9 mouse cellular contexts compared by ENCODE assay signal in genomic region chr4:136282621-136283480, GRCm38 (mm10). TPM values are rescaled to one million over a fixed set of nuclear protein-coding genes. Genes with fewer than 3 reads are reported as not detected.
DNase-seq lines count a peak whose midpoint lies in the region; ATAC-seq and TF ChIP-seq lines count a peak whose summit lies in the region.
"Had no signal": no experiment of that assay in that cellular context is flagged by ENCODE, and none has a peak within 500 bp of the region (broad histone marks: within the 10 kb centered on the region; RNA-seq: fewer than 3 reads in every experiment).

No protein-coding gene starts in this region.

- no peak for ATAC-seq in heart, postnatal 0 days (ENCODE audit: insufficient read depth, low read depth)
- no peak for ATAC-seq in limb, embryonic 13.5 days (ENCODE audit: low FRiP score, low read depth)
- ATAC-seq in neural tube, embryonic 13.5 days (ENCODE audit: low read depth), result no peak

- no peak overlapping the region for H3K4me3 ChIP-seq in layer of hippocampus, adult 2 months
- no peak overlapping the region for H3K4me3 ChIP-seq in heart, postnatal 0 days (ENCODE audit: low read depth, low read length)
- no peak overlapping the region for H3K4me3 ChIP-seq in limb, embryonic 13.5 days
- no peak overlapping the region for H3K4me3 ChIP-seq in neural tube, embryonic 13.5 days
- H3K4me3 ChIP-seq: erythroblast, embryonic 14.5 days had no signal

- H3K9me3 ChIP-seq in heart, postnatal 0 days (replicated peaks; ENCODE audit: control insufficient read depth, low read length), result no peaks in the 10 kb centered on the region
- no peaks in the 10 kb centered on the region for H3K9me3 ChIP-seq in limb, embryonic 13.5 days
- peaks cover under 1% of the 10 kb centered on the region; the same call in 1 of the 2 replicates for H3K9me3 ChIP-seq in neural tube, embryonic 13.5 days

- 47% methylated on average over 10 of the region's 10 CpGs for WGBS in heart, postnatal 0 days
- 56% methylated on average over 10 of the region's 10 CpGs for WGBS in limb, embryonic 13.5 days
- WGBS in neural tube, embryonic 13.5 days, result 19% methylated on average over 10 of the region's 10 CpGs

- peak overlapping the region; percentile 46; the same call in 1 of the 2 replicates for H3K9ac ChIP-seq in heart, postnatal 0 days (replicated peaks; ENCODE audit: low read depth, low read length)
- H3K9ac ChIP-seq in limb, embryonic 13.5 days, result peak overlapping the region; percentile 35; the same call in 1 of the 2 replicates
- peak overlapping the region; percentile 38 for H3K9ac ChIP-seq in neural tube, embryonic 13.5 days

- no peaks in the 10 kb centered on the region for H3K27me3 ChIP-seq in heart, postnatal 0 days (ENCODE audit: control insufficient read depth, insufficient read depth, low read length)
- no peaks in the 10 kb centered on the region for H3K27me3 ChIP-seq in limb, embryonic 13.5 days
- peaks cover 2% of the 10 kb centered on the region for H3K27me3 ChIP-seq in neural tube, embryonic 13.5 days

- TF ChIP-seq EP300 in heart, postnatal 0 days (IDR thresholded peaks at IDR 0.05; ENCODE audit: low read depth), result no peak

- peaks cover 22% of the 10 kb centered on the region for H3K4me1 ChIP-seq in heart, postnatal 0 days (ENCODE audit: control insufficient read depth, insufficient read depth)
- peaks cover 44% of the 10 kb centered on the region for H3K4me1 ChIP-seq in limb, embryonic 13.5 days
- peaks cover 45% of the 10 kb centered on the region for H3K4me1 ChIP-seq in neural tube, embryonic 13.5 days (replicated peaks)

- H3K4me2 ChIP-seq in heart, postnatal 0 days (ENCODE audit: low read depth, low read length), result peak overlapping the region; percentile 24; the same call in 1 of the 2 replicates
- no peak overlapping the region for H3K4me2 ChIP-seq in limb, embryonic 13.5 days (replicated peaks)
- no peak overlapping the region for H3K4me2 ChIP-seq in neural tube, embryonic 13.5 days

- H3K36me3 ChIP-seq in heart, postnatal 0 days (replicated peaks; ENCODE audit: control insufficient read depth, insufficient read depth, low read length), result peaks cover 9% of the 10 kb centered on the region
- H3K36me3 ChIP-seq in limb, embryonic 13.5 days, result peaks cover 9% of the 10 kb centered on the region
- peaks cover 8% of the 10 kb centered on the region for H3K36me3 ChIP-seq in neural tube, embryonic 13.5 days

- peak overlapping the region; percentile 98 for H3K27ac ChIP-seq in layer of hippocampus, adult 2 months
- H3K27ac ChIP-seq in heart, postnatal 0 days (ENCODE audit: low read depth), result peak overlapping the region; percentile 98
- H3K27ac ChIP-seq in limb, embryonic 13.5 days, result peak overlapping the region; percentile 84; the same call in 1 of the 2 replicates
- peak overlapping the region; percentile 96 for H3K27ac ChIP-seq in neural tube, embryonic 13.5 days (replicated peaks)

- no peak for TF ChIP-seq CTCF in layer of hippocampus, adult 2 months (conservative IDR thresholded peaks at IDR 0.05)
- no peak for TF ChIP-seq CTCF in heart, postnatal 0 days (IDR thresholded peaks at IDR 0.05; ENCODE audit: low read depth)

- DNase-seq in layer of hippocampus, adult 2 months (ENCODE audit: low spot score in 2 of 2), result no peak
- no peak for DNase-seq in layer of hippocampus, adult 11-12 months (ENCODE audit: low spot score)
- peak; percentile 43 for DNase-seq in heart, postnatal 0 days (ENCODE audit: low spot score)
- no peak for DNase-seq in left cerebral cortex, postnatal 25 days (ENCODE audit: low spot score in 2 of 2)
- no peak for DNase-seq in frontal cortex, postnatal 14 days (ENCODE audit: low spot score in 2 of 2)
- no peak for DNase-seq in cerebellum, adult 9-11 months

- intact Hi-C loops in left cerebral cortex, postnatal 25 days (cut with DNase I), result no loop called here

RNA-seq across cellular contexts. Expression of gene Zfp46, which starts 1.6 kb away (rescaled TPM):
- 10 to 100 TPM; 44.2 to 49.0 TPM for total RNA-seq in layer of hippocampus, adult 2 months (2021)
- 19.1 and 21.3 TPM in 2 replicates for total RNA-seq in heart, postnatal 0 days (2014; rRNA removed; ENCODE audit: low replicate concordance)
- polyA plus RNA-seq in heart, postnatal 0 days (2015; fragmentation: Nextera tagmentation; extraction: Ambion mirVana), result 15.3 and 19.5 TPM in 2 replicates
- 24.3 and 28.4 TPM in 2 replicates for polyA plus RNA-seq in limb, embryonic 13.5 days (2015; fragmentation: Nextera tagmentation; extraction: Ambion mirVana)
- polyA plus RNA-seq in neural tube, embryonic 13.5 days (2015; fragmentation: Nextera tagmentation; extraction: Ambion mirVana), result 41.9 and 45.8 TPM in 2 replicates
- 10 to 100 TPM; 54.6 to 64.2 TPM for total RNA-seq in left cerebral cortex, postnatal 25 days (2021)

RNA-seq across cellular contexts. Expression of gene Hnrnpr, which starts 27.9 kb away (rescaled TPM):
- total RNA-seq in layer of hippocampus, adult 2 months (2021), result 100 to 1,000 TPM in 1 of 2 experiments, 10 to 100 TPM in 1; 91.6 to 102 TPM
- total RNA-seq in heart, postnatal 0 days (2014; rRNA removed; ENCODE audit: low replicate concordance), result 25.1 and 39.7 TPM in 2 replicates
- 57.9 and 70.0 TPM in 2 replicates for polyA plus RNA-seq in heart, postnatal 0 days (2015; fragmentation: Nextera tagmentation; extraction: Ambion mirVana)
- polyA plus RNA-seq in limb, embryonic 13.5 days (2015; fragmentation: Nextera tagmentation; extraction: Ambion mirVana), result 262 and 263 TPM in 2 replicates
- polyA plus RNA-seq in neural tube, embryonic 13.5 days (2015; fragmentation: Nextera tagmentation; extraction: Ambion mirVana), result 215 and 234 TPM in 2 replicates
- total RNA-seq in left cerebral cortex, postnatal 25 days (2021), result 10 to 100 TPM; 81.8 to 83.5 TPM

RNA-seq across cellular contexts. Expression of gene Tcea3, which starts 35.3 kb away (rescaled TPM):
- total RNA-seq in layer of hippocampus, adult 2 months (2021), result not detected
- total RNA-seq in heart, postnatal 0 days (2014; rRNA removed; ENCODE audit: low replicate concordance), result 28.6 and 36.6 TPM in 2 replicates
- polyA plus RNA-seq in heart, postnatal 0 days (2015; fragmentation: Nextera tagmentation; extraction: Ambion mirVana), result 103 and 105 TPM in 2 replicates
- polyA plus RNA-seq in limb, embryonic 13.5 days (2015; fragmentation: Nextera tagmentation; extraction: Ambion mirVana), result 8.1 and 9.0 TPM in 2 replicates
- polyA plus RNA-seq in neural tube, embryonic 13.5 days (2015; fragmentation: Nextera tagmentation; extraction: Ambion mirVana), result 1.9 and 2.6 TPM in 2 replicates
- under 1 TPM; 0.57 to 0.76 TPM for total RNA-seq in left cerebral cortex, postnatal 25 days (2021)
- polyA plus RNA-seq: erythroblast, embryonic 14.5 days had no signal

Comparison
In these comparisons a context has a peak if more than half of its experiments do, and no peak if none do; other contexts are left out.
1. RNA of gene Tcea3, which starts 35.3 kb away (total RNA-seq): 28.6 to 36.6 TPM in heart, postnatal 0 days; 0.57 to 0.76 TPM in left cerebral cortex, postnatal 25 days and not detected in layer of hippocampus, adult 2 months; every median in the first group is over 10 times any median in the second.
2. Peak in every context shown above with its lines, with median percentiles within 50 percentile points of each other: H3K27ac ChIP-seq and H3K9ac ChIP-seq.